Mouse (Mus musculus) layer of hippocampus, adult 8-10 months (tissue): Measurements from ENCODE around the gene Rnf145. TPM values are rescaled to one million over a fixed set of nuclear protein-coding genes. Genes with fewer than 3 reads are reported as not detected.

Experiments
- DNase-seq, 2 experiments: peaks; one replicate each; pipeline ENCODE4 v3.0.0; 2022; ENCODE audit warnings: low spot score in 2 of 2
- total RNA-seq, 4 experiments: library from RNA; stranded (reverse); gene quantifications; 2 replicates each; pipeline ENCODE4 v1.2.4; 2022

Rnf145 gene
- total RNA-seq, 4 experiments from 2014 or later: 77.6 to 108 (median 86.9) TPM

- DNase-seq: no peak
These were observed 14.3 kb downstream of the Rnf145 start for GRCm38 (mm10) chr11:44532846-44533781.

- DNase-seq: no peak
These were observed 16.4 kb downstream of the Rnf145 start for GRCm38 (mm10) chr11:44534999-44535750.

GRCm38 (mm10) chr11:44537403-44537802 is 18.6 kb downstream of the Rnf145 start:
- no peak for DNase-seq

- DNase-seq: no peak
These were observed 19.3 kb downstream of the Rnf145 start for GRCm38 (mm10) chr11:44538101-44538500.

GRCm38 (mm10) chr11:44538501-44539290 is 19.9 kb downstream of the Rnf145 start:
- DNase-seq: no peak

GRCm38 (mm10) chr11:44539291-44539930 is 20.6 kb downstream of the Rnf145 start:
- DNase-seq: no peak

- no peak for DNase-seq
These were observed 21.5 kb downstream of the Rnf145 start for GRCm38 (mm10) chr11:44540243-44540642.

- DNase-seq: no peak
These were observed 22.5 kb downstream of the Rnf145 start for GRCm38 (mm10) chr11:44541280-44541679.

- DNase-seq: no peak
These were observed 23.0 kb downstream of the Rnf145 start for GRCm38 (mm10) chr11:44541813-44542212.

- no peak for DNase-seq
These were observed 24.8 kb downstream of the Rnf145 start for GRCm38 (mm10) chr11:44543593-44543992.

GRCm38 (mm10) chr11:44543996-44544395 is 25.2 kb downstream of the Rnf145 start:
- DNase-seq: no peak

- DNase-seq: no peak
These were observed 26.4 kb downstream of the Rnf145 start for GRCm38 (mm10) chr11:44545181-44545580.

GRCm38 (mm10) chr11:44546250-44546649 is 27.5 kb downstream of the Rnf145 start:
- no peak for DNase-seq

GRCm38 (mm10) chr11:44547651-44548196 is 29.0 kb downstream of the Rnf145 start:
- peak in 1 of 2 experiments; percentile 52 for DNase-seq

- DNase-seq: no peak
These were observed 30.1 kb downstream of the Rnf145 start for GRCm38 (mm10) chr11:44548816-44549215.

GRCm38 (mm10) chr11:44549511-44550278 is 30.9 kb downstream of the Rnf145 start:
- DNase-seq: no peak

GRCm38 (mm10) chr11:44550996-44551395 is 32.2 kb downstream of the Rnf145 start:
- no peak for DNase-seq

GRCm38 (mm10) chr11:44554339-44554738 is 35.6 kb downstream of the Rnf145 start:
- no peak for DNase-seq

- DNase-seq: no peak
These were observed 39.8 kb downstream of the Rnf145 start for GRCm38 (mm10) chr11:44558521-44558920.

- no peak for DNase-seq
These were observed 40.7 kb downstream of the Rnf145 start for GRCm38 (mm10) chr11:44559466-44559865.
